Mouse (Mus musculus) cerebellum, adult 2 months (tissue): ENCODE measurements around the gene Mapkapk5. TPM values are rescaled to one million over a fixed set of nuclear protein-coding genes. Genes with fewer than 3 reads are reported as not detected.
A peak's percentile ranks its signal among the peaks of the same experiment; 100 is the strongest.

Source experiments
- DNase-seq, 2 experiments: peaks; one replicate each; pipeline ENCODE4 v3.0.0; 2021
- H3K27ac ChIP-seq: fragments of 200-500 bp; 2 replicates; pipeline ENCODE4 v1.5.1; 2012; ENCODE audit warnings: low read length, control low read depth, inconsistent platforms; ENCODE audit not compliant: insufficient read depth
- H3K27me3 ChIP-seq: fragments of 200-500 bp; 2 replicates; pipeline ENCODE4 v1.6.1; 2012; ENCODE audit warnings: inconsistent platforms, mild to moderate bottlenecking, low read length, moderate library complexity; ENCODE audit not compliant: control insufficient read depth, insufficient read depth
- H3K4me1 ChIP-seq: fragments of 200-500 bp; 2 replicates; pipeline ENCODE4 v1.6.1; 2011; ENCODE audit warnings: low read length; ENCODE audit not compliant: control insufficient read depth, insufficient read depth
- H3K4me3 ChIP-seq: fragments of 200-500 bp; replicated peaks from 2 replicates; pipeline ENCODE3; 2011; ENCODE audit warnings: mild to moderate bottlenecking, low read depth, low read length, control low read depth; ENCODE audit not compliant: insufficient read depth
- CTCF ChIP-seq: fragments of 200-500 bp; IDR thresholded peaks from 2 replicates; pipeline ENCODE4 v1.5.1; 2011; ENCODE audit warnings: low read depth, mild to moderate bottlenecking, control low read depth, low read length, moderate library complexity, borderline replicate concordance; ENCODE audit not compliant: insufficient read depth
- POLR2A ChIP-seq: fragments of 200-500 bp; IDR thresholded peaks from 2 replicates; pipeline ENCODE4 v1.6.1; 2011; ENCODE audit warnings: low read length, control low read depth, borderline replicate concordance; ENCODE audit not compliant: insufficient read depth
- WGBS: fragments of 180-500 bp; shearing (Covaris S2); methylation state at CpG from one replicate; pipeline ENCODE4 v1.1.7; 2018; 5-methylcytosine and 5-hydroxymethylcytosine counted together
- polyA plus RNA-seq: library from polyadenylated mRNA; depleted of rRNA; stranded (reverse); fragments of >200 nt; gene quantifications from 2 replicates; pipeline ENCODE4 v1.2.3, GENCODE M21; 2012; rRNA removed

The Mapkapk5 gene
- polyA plus RNA-seq = 88.2 and 94.9 TPM in 2 replicates

DNA sequence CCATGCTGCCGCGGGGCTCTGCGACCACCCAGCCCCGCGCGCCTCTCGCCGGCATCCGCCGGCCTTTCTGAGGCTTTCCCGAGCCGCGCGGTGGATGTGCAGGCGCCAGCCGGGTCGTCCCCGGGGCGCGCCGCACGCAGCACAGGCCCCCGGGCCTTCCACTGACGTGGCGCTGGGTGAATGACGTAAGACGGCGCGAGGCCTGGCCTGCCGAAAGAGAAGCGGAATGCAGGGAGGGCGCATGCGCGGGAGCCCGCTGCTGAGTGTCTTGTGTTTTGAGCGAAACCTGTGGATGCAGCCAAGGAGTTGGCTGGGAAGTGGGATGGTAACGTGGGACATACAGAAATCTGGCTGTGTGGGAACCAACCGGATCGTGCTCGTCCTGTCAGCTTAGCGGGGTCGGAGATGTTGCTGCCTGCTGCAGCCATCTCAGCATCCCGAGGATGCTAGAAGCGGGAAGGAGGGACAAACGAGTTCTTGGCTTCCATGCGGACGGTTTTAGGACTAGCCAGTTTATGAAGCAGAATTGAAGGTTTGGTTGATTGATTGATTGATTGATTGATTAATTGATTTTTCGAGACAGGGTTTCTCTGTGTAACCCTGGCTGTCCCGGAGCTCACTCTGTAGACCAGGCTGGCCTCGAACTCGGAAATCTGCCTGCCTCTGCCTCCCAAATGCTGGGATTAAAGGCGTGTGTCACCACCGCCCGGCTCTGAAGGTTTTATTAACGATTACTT, at the start of gene Mapkapk5:
Gene Mapkapk5 (minus strand): TSS at position 113 of the 737 bp plus-strand sequence.
- H3K27ac ChIP-seq = peak within 1 kb of the TSS; percentile 90
- TF ChIP-seq POLR2A = peak; percentile 93; the same call in 1 of the 2 replicates
- no peak for TF ChIP-seq CTCF
- H3K4me1 ChIP-seq = peaks cover under 1% of the 10 kb centered on the region; the same call in 1 of the 2 replicates
- peak; percentile 97 to 99 for DNase-seq
- H3K27me3 ChIP-seq = no peaks in the 10 kb centered on the region
- H3K4me3 ChIP-seq = peak within 1 kb of the TSS; percentile 96
- WGBS = 1% methylated on average over 55 of the region's 55 CpGs

DNA sequence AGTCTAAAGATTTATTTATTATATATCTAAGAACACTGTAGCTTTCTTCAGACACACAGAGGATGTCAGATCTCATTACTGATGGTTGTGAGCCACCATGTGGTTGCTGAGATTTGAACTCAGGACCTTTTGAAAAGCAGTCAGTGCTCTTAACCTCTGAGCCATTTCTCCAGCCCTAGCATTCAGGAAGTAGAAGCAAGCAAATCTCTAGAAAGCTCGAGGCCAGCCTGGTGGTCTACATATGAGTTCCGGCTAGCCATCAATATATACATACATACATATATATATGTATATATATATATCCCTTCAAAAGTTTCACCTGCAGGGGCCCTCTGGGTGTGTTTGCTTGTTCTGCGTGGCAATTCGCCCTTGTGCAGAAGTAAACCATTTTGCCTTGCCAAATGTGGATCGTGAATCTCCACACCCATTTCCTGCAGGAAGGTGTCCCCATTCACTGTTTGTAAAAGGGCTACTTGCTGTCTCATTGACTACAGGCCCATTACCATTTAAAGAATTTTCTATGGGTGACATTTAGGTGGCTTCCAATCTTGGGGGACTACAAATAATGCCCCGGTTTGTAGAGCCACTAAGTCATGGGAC, 49.1 kb upstream of the Mapkapk5 start:
- no peak for TF ChIP-seq CTCF
- no peak for TF ChIP-seq POLR2A
- Histone ChIP-seq H3K27ac (no peak overlapping the region), H3K4me1 (no peaks in the 10 kb centered on the region), H3K4me3 (no peak overlapping the region), H3K27me3 (no peaks in the 10 kb centered on the region)
- 92% methylated on average over 6 of the region's 6 CpGs for WGBS
- no peak for DNase-seq

DNA sequence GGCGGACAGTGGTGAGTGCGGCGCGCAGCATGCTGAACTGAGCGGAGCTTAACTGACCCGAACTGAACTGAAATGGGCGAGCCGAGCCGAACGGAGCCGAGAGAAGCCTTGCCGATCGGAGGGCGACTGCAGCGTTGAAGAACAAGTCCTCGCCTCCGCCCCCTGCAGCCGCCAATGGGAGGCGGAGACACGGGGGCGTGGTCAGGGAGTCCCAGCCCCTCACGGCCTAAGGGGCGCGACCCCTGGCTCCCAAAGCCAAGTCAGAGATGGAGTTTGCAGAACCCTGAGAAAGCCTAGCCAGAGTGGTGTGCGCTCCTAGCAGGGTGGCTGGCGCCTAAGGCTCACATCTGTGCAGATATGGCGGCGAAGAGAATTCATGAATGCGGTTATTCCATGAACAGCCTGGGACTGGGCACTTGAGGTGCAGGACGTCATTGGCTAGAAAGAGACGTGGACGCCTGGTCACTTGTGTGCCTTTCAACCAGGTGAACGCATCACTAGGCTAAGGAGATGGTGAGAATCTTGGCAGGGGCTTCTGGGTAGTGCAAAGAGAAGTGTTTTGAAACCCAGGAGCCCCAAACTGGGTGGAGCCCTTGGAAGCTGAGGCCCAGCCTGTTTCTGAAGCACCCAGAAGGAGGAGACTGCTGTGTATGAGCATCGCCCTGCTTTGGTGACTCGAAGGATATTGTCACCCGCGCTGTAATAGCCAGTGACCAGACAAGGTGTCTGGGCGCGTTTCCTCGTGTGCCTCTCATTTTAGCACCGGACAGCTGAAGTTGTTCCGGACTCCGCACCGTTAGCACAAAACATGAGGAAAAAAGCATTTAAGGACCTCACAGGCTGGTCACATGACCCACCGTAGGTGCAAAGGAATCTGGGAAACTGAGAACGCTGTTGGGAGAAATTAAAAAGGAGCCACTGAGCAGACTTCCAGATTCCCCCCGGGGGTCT, 48.0 kb upstream of the Mapkapk5 start, which contains the start of gene Aldh2:
Gene Aldh2 (minus strand): TSS at position 374 of the 951 bp plus-strand sequence.
- H3K27me3 ChIP-seq = no peaks in the 10 kb centered on the region
- 3% methylated on average over 47 of the region's 47 CpGs for WGBS
- TF ChIP-seq POLR2A = no peak; the same call in 1 of the 2 replicates
- no peak for TF ChIP-seq CTCF
- DNase-seq = peak; percentile 63
- H3K27ac ChIP-seq = no peak within 1 kb of the TSS
- H3K4me1 ChIP-seq = no peaks in the 10 kb centered on the region
- peak within 1 kb of the TSS; percentile 68 for H3K4me3 ChIP-seq

DNA sequence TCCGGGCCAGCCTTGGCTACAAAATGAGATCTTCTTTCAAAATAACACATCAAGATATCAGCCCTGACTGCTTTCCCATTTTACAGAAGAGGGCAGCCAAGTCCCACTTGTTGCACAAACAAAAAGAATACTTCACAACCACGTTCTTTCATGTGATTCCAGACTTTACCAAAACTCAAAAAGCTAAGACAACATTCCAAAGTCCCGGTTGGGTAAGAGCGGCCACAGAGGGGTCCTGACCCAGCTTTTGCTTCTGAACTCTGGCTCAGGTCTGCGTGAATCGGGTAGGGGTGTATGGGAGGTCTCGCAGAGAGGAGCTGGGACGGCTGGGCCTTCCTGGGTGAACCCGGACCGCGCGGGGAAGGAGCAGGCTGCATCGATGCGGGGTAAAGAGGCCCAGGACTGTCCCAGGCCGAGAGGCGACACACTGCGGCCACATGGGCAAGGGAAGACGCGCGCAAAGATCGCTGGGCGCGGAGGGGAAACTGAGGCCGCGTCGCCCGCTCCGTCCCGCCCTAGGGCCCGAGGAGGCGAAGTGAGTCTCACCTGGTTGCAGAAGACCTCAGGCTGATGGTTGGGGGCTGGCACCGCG, 47.2 kb upstream of the Mapkapk5 start:
- H3K27ac ChIP-seq = no peak overlapping the region
- DNase-seq = no peak
- WGBS = 7% methylated on average over 33 of the region's 33 CpGs
- TF ChIP-seq POLR2A = no peak
- no peak for TF ChIP-seq CTCF
- H3K27me3 ChIP-seq = no peaks in the 10 kb centered on the region
- H3K4me1 ChIP-seq = no peaks in the 10 kb centered on the region
- peak overlapping the region; percentile 68 for H3K4me3 ChIP-seq

DNA sequence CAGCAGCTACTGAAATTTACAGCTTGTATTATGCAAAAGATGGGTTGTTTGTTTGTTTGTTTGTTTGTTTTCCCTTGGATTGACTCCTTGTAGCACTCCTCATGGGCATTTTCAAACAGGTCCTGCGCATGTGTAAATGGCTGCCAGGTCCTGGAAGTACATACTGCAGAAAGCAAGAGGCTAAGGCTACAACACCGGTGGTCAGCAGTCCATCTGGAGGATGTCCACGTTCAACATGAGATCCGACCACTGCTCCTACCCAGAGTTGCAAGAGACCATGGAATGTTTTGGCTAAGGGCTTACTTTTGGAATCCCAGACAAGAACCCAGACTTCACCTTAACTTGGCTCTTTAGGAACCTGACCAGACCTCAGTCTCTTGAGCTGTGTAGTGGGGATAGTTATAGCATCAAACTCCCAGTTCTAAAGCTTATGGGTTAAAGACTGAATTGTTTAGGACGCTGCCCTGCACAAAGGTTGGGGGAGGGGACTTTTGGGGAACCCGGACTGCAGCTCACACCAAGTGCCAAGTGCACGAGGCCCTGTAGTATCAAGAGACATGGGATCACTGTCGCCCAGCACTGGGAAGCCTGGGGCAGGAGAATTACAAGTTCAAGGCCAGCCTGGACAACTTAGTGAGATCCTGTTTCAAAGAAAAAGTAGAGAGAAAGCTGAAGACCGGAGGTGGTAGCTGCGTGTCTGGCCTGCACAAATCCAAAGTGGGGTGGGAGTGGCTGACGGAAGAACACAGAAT, 46.5 kb upstream of the Mapkapk5 start:
- no peaks in the 10 kb centered on the region for H3K27me3 ChIP-seq
- H3K4me3 ChIP-seq = no peak overlapping the region
- WGBS = 66% methylated on average over 11 of the region's 11 CpGs
- no peaks in the 10 kb centered on the region for H3K4me1 ChIP-seq
- no peak overlapping the region for H3K27ac ChIP-seq
- TF ChIP-seq CTCF = no peak
- no peak for TF ChIP-seq POLR2A
- DNase-seq = no peak

DNA sequence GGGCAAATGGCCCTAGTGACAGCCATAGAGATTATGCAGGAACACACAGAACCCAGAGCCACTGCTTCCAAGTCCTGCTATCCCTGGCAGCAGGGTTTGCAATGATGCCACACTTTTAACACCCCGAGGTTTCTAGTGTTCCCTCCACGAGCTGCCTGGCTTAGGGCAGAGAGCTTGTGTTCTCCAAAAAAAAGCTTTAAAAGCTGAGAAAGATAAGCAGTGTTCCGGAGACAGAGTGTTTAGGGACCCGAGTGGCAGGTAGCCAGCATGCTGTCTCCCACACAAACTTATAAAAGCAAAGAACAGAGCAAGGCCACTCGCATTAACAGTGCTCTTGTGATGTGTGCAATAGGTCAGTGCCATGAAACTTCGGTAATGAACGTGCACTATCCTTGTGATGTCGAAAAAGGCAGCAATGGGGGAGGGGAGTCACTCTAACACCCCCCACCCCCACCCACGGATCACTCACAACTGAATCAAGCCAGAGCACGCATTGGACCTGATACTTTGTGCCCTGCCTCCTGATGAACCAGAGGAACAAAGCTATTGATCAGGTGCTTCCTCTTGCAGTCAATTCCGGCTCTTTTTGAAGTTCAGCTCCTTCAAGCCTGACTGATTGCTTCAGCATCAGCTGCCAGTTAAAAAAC, 45.8 kb upstream of the Mapkapk5 start:
- TF ChIP-seq POLR2A (no peak), CTCF (no peak)

More for the DNA sequence above, 45.8 kb upstream of the Mapkapk5 start:
- Histone ChIP-seq H3K27ac (no peak overlapping the region), H3K4me1 (no peaks in the 10 kb centered on the region), H3K27me3 (no peaks in the 10 kb centered on the region), H3K4me3 (no peak overlapping the region)
- DNase-seq = no peak
- 63% methylated on average over 11 of the region's 11 CpGs for WGBS
